Mouse (Mus musculus) heart, embryonic 16.5 days (tissue): ENCODE data around the gene Atf7. TPM values are rescaled to one million over a fixed set of nuclear protein-coding genes. Genes with fewer than 3 reads are reported as not detected.
A peak's percentile ranks its signal among the peaks of the same experiment; 100 is the strongest.
"Not testable (repeated sequence)": the region's sequence is repeated elsewhere in the genome, so short reads cannot be mapped to it uniquely, and the experiment has no call there.

Experiments used
- ATAC-seq: fragments of 200-750 bp; cut with Nextera tagmentation; replicated peaks from 2 replicates; pipeline ENCODE4 v1.8.0; 2017; ENCODE audit warnings: moderate number of reproducible peaks; ENCODE audit not compliant: insufficient read depth, low FRiP score; ENCODE audit errors: extremely low read depth
- H3K27ac ChIP-seq: fragments of 300-500 bp; sonication (generic); 2 replicates; pipeline ENCODE4 v1.5.1; 2014; ENCODE audit warnings: mild to moderate bottlenecking, low read length, control low read depth, moderate library complexity
- H3K27me3 ChIP-seq: fragments of 300-500 bp; sonication (generic); 2 replicates; pipeline ENCODE4 v1.6.1; 2014; ENCODE audit warnings: low read length, mixed read lengths; ENCODE audit not compliant: control insufficient read depth, insufficient read depth
- H3K36me3 ChIP-seq: fragments of 300-500 bp; sonication (generic); 2 replicates; pipeline ENCODE4 v1.6.1; 2014; ENCODE audit not compliant: control insufficient read depth, insufficient read depth
- H3K4me1 ChIP-seq: fragments of 300-500 bp; sonication (generic); 2 replicates; pipeline ENCODE4 v1.6.1; 2014; ENCODE audit warnings: low read length, mixed read lengths; ENCODE audit not compliant: control insufficient read depth, insufficient read depth
- H3K4me2 ChIP-seq: fragments of 300-500 bp; sonication (generic); 2 replicates; pipeline ENCODE4 v1.6.1; 2014; ENCODE audit warnings: low read depth, mild to moderate bottlenecking, control low read depth, low read length
- H3K4me3 ChIP-seq: fragments of 300-500 bp; sonication (generic); 2 replicates; pipeline ENCODE4 v1.5.1; 2014; ENCODE audit warnings: mild to moderate bottlenecking, control low read depth, low read length
- H3K9ac ChIP-seq: fragments of 300-500 bp; sonication (generic); 2 replicates; pipeline ENCODE4 v1.6.1; 2014; ENCODE audit warnings: low read length, control low read depth
- H3K9me3 ChIP-seq: fragments of 300-500 bp; sonication (generic); replicated peaks from 2 replicates; pipeline ENCODE4 v1.6.1; 2016; ENCODE audit warnings: low read length; ENCODE audit not compliant: control insufficient read depth
- WGBS: fragments of 180-500 bp; shearing (Covaris S2); extraction: QIAGEN DNeasy Blood & Tissue Kit; methylation state at CpG from one replicate; pipeline ENCODE4 v1.1.7; 2014; 5-methylcytosine and 5-hydroxymethylcytosine counted together
- polyA plus RNA-seq: library from polyadenylated mRNA; unstranded; fragments of >200 nt; fragmentation: Nextera tagmentation; extraction: Ambion mirVana; gene quantifications from 2 replicates; pipeline ENCODE4 v1.2.1, GENCODE M21; 2015

Gene Atf7
- polyA plus RNA-seq, 1 experiment from 2014 or later: 27.7 TPM

GRCm38 (mm10) chr15:102663825-102664224 is 38.6 kb upstream of the Atf7 start:
- WGBS: 88% methylated on average over 8 of the region's 8 CpGs
- H3K9ac ChIP-seq: no peak overlapping the region
- H3K4me2 ChIP-seq: no peak overlapping the region
- no peaks in the 10 kb centered on the region for H3K9me3 ChIP-seq
- H3K36me3 ChIP-seq: peaks cover 56% of the 10 kb centered on the region
- H3K4me1 ChIP-seq: peaks cover 8% of the 10 kb centered on the region
- H3K27ac ChIP-seq: no peak overlapping the region
- no peak overlapping the region for H3K4me3 ChIP-seq
- no peak for ATAC-seq
- H3K27me3 ChIP-seq: no peaks in the 10 kb centered on the region

- not testable (repeated sequence) for H3K27ac ChIP-seq, H3K9me3 ChIP-seq, H3K9ac ChIP-seq, H3K4me3 ChIP-seq, H3K4me2 ChIP-seq, ATAC-seq, H3K27me3 ChIP-seq
- peaks cover 50% of the 10 kb centered on the region for H3K36me3 ChIP-seq
- H3K4me1 ChIP-seq: peaks cover 16% of the 10 kb centered on the region
- WGBS: no CpG with 5 or more reads among the region's 2 CpGs
Measured at GRCm38 (mm10) chr15:102662601-102663000, 37.3 kb upstream of the Atf7 start.

GRCm38 (mm10) chr15:102657926-102658381 is 32.7 kb upstream of the Atf7 start:
- peak overlapping the region; percentile 91 for H3K27ac ChIP-seq
- ATAC-seq: peak; percentile 47; the same call in 1 of the 2 replicates
- no peaks in the 10 kb centered on the region for H3K27me3 ChIP-seq
- H3K4me2 ChIP-seq: no peak overlapping the region; the same call in 1 of the 2 replicates
- WGBS: 20% methylated on average over 3 of the region's 3 CpGs
- peaks cover 14% of the 10 kb centered on the region for H3K36me3 ChIP-seq
- H3K9me3 ChIP-seq: no peaks in the 10 kb centered on the region
- H3K4me1 ChIP-seq: peaks cover 29% of the 10 kb centered on the region
- H3K9ac ChIP-seq: no peak overlapping the region
- H3K4me3 ChIP-seq: no peak overlapping the region

- H3K9ac ChIP-seq: no peak overlapping the region; the same call in 1 of the 2 replicates
- no peaks in the 10 kb centered on the region for H3K27me3 ChIP-seq
- peak overlapping the region; percentile 26; the same call in 1 of the 2 replicates for H3K4me2 ChIP-seq
- 31% methylated on average over 4 of the region's 4 CpGs for WGBS
- no peaks in the 10 kb centered on the region for H3K9me3 ChIP-seq
- peak; percentile 84 for ATAC-seq
- H3K36me3 ChIP-seq: peaks cover 3% of the 10 kb centered on the region; the same call in 1 of the 2 replicates
- H3K4me3 ChIP-seq: no peak overlapping the region
- peak overlapping the region; percentile 91 for H3K27ac ChIP-seq
- H3K4me1 ChIP-seq: peaks cover 29% of the 10 kb centered on the region
Measured at GRCm38 (mm10) chr15:102656658-102657057, 31.4 kb upstream of the Atf7 start.

- not testable (repeated sequence) for H3K27me3 ChIP-seq, H3K9ac ChIP-seq, H3K27ac ChIP-seq, H3K4me3 ChIP-seq, H3K36me3 ChIP-seq, H3K9me3 ChIP-seq, H3K4me1 ChIP-seq, H3K4me2 ChIP-seq, ATAC-seq
- WGBS: 81% methylated on average over 8 of the region's 9 CpGs
Measured at GRCm38 (mm10) chr15:102651928-102652660, 26.8 kb upstream of the Atf7 start.

- Histone ChIP-seq H3K27ac (no peak overlapping the region), H3K4me3 (no peak overlapping the region), H3K36me3 (no peaks in the 10 kb centered on the region), H3K4me1 (peaks cover 2% of the 10 kb centered on the region; the same call in 1 of the 2 replicates), H3K4me2 (no peak overlapping the region), H3K27me3 (no peaks in the 10 kb centered on the region), H3K9ac (no peak overlapping the region), H3K9me3 (no peaks in the 10 kb centered on the region)
- ATAC-seq: no peak
- WGBS: 79% methylated on average over 3 of the region's 3 CpGs
Measured at GRCm38 (mm10) chr15:102651107-102651506, 25.8 kb upstream of the Atf7 start.

GRCm38 (mm10) chr15:102635817-102636216 is 10.6 kb upstream of the Atf7 start:
- H3K4me2 ChIP-seq: no peak overlapping the region
- H3K36me3 ChIP-seq: no peaks in the 10 kb centered on the region
- WGBS: 70% methylated on average over 3 of the region's 3 CpGs
- no peaks in the 10 kb centered on the region for H3K27me3 ChIP-seq
- H3K27ac ChIP-seq: no peak overlapping the region
- H3K9ac ChIP-seq: no peak overlapping the region
- no peak for ATAC-seq
- H3K4me3 ChIP-seq: no peak overlapping the region
- no peaks in the 10 kb centered on the region for H3K4me1 ChIP-seq
- no peaks in the 10 kb centered on the region for H3K9me3 ChIP-seq

GRCm38 (mm10) chr15:102634684-102635083 is 9.4 kb upstream of the Atf7 start:
- Histone ChIP-seq H3K27ac (no peak overlapping the region), H3K9me3 (no peaks in the 10 kb centered on the region), H3K4me2 (no peak overlapping the region), H3K4me1 (no peaks in the 10 kb centered on the region), H3K9ac (no peak overlapping the region), H3K4me3 (no peak overlapping the region), H3K36me3 (no peaks in the 10 kb centered on the region), H3K27me3 (no peaks in the 10 kb centered on the region)
- ATAC-seq: no peak
- WGBS: 91% methylated on average over 8 of the region's 8 CpGs

GRCm38 (mm10) chr15:102625687-102626055 is 407 bp upstream of the Atf7 start:
- Histone ChIP-seq H3K9me3 (no peaks in the 10 kb centered on the region), H3K9ac (peak overlapping the region; percentile 90), H3K27me3 (no peaks in the 10 kb centered on the region), H3K4me1 (peaks cover 14% of the 10 kb centered on the region), H3K4me3 (peak overlapping the region; percentile 77), H3K36me3 (no peaks in the 10 kb centered on the region), H3K27ac (peak overlapping the region; percentile 99), H3K4me2 (peak overlapping the region; percentile 83)
- WGBS: under 1% methylated on average over 18 of the region's 18 CpGs
- ATAC-seq: peak; percentile 11
